Mouse (Mus musculus) kidney, adult 2 months (tissue): Measurements from ENCODE around the gene Pgm5. TPM values are rescaled to one million over a fixed set of nuclear protein-coding genes. Genes with fewer than 3 reads are reported as not detected.

Experiments
- DNase-seq: peaks from one replicate; pipeline ENCODE4 v3.0.0; 2021
- H3K27ac ChIP-seq: fragments of 200-500 bp; 2 replicates; pipeline ENCODE4 v1.5.1; 2012; ENCODE audit warnings: low read depth, low read length, control low read depth, inconsistent platforms; ENCODE audit not compliant: insufficient read depth
- H3K27me3 ChIP-seq: fragments of 200-500 bp; replicated peaks from 2 replicates; pipeline ENCODE4 v1.6.1; 2012; ENCODE audit warnings: mild to moderate bottlenecking, moderate library complexity, low read length, inconsistent platforms; ENCODE audit not compliant: control insufficient read depth, insufficient read depth
- H3K36me3 ChIP-seq: fragments of 200-500 bp; 2 replicates; pipeline ENCODE4 v1.6.1; 2012; ENCODE audit warnings: mild to moderate bottlenecking, moderate library complexity, low read length, inconsistent platforms; ENCODE audit not compliant: control insufficient read depth, insufficient read depth
- H3K4me1 ChIP-seq: fragments of 200-500 bp; 2 replicates; pipeline ENCODE4 v1.6.1; 2011; ENCODE audit warnings: low read length; ENCODE audit not compliant: control insufficient read depth, insufficient read depth
- H3K4me3 ChIP-seq: fragments of 200-500 bp; 2 replicates; pipeline ENCODE4 v1.5.1; 2011; ENCODE audit warnings: mild to moderate bottlenecking, low read depth, low read length, control low read depth; ENCODE audit not compliant: insufficient read depth
- CTCF ChIP-seq: fragments of 200-500 bp; conservative IDR thresholded peaks from 2 replicates; pipeline ENCODE4 v1.5.1; 2011; ENCODE audit warnings: low read depth, mild to moderate bottlenecking, control low read depth, low read length, moderate library complexity, mixed read lengths; ENCODE audit not compliant: insufficient read depth, insufficient read length
- POLR2A ChIP-seq: fragments of 200-500 bp; IDR thresholded peaks from one replicate; pipeline ENCODE4 v1.6.1; 2011; ENCODE audit warnings: low read depth, low read length, control low read depth
- WGBS: fragments of 180-500 bp; shearing (Covaris S2); methylation state at CpG from one replicate; pipeline ENCODE4 v1.1.7; 2018; 5-methylcytosine and 5-hydroxymethylcytosine counted together
- polyA plus RNA-seq: library from polyadenylated mRNA; depleted of rRNA; stranded (reverse); fragments of >200 nt; gene quantifications from 2 replicates; pipeline ENCODE4 v1.2.3, GENCODE M21; 2012; rRNA removed

The Pgm5 gene
- polyA plus RNA-seq, 1 experiment = 10.7 TPM

GRCm38 (mm10) chr19:24644971-24645370 lies 216.7 kb downstream of the Pgm5 start:
- WGBS = 61% methylated on average over 10 of the region's 10 CpGs
- no peak for TF ChIP-seq POLR2A
- no peak for TF ChIP-seq CTCF
- DNase-seq = no peak
- Histone ChIP-seq H3K27ac (no peak overlapping the region), H3K4me1 (no peaks in the 10 kb centered on the region), H3K36me3 (no peaks in the 10 kb centered on the region), H3K27me3 (no peaks in the 10 kb centered on the region), H3K4me3 (no peak overlapping the region)

DNA sequence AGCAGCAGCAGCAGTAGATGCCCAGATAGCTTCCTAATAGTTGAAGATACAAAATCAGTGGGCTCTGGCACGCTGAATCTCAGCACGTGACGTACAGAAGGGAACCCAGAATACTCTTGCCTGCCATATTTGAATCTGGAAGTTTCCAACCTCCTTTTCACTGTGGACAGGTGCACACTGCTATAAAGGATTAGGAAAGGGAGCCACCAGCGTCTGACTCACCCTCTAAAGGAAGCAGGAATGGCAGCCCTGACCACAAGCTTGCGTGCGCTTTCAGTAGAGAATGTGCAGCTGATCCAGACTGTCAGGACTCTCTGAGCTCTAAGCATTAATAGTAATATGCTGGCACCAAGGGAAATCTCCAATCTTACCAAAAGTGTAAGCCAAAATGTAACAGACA lies 220.7 kb downstream of the Pgm5 start:
- WGBS = 89% methylated on average over 6 of the region's 6 CpGs
- no peak overlapping the region for H3K27ac ChIP-seq
- no peaks in the 10 kb centered on the region for H3K36me3 ChIP-seq
- no peak overlapping the region for H3K4me3 ChIP-seq
- no peak for DNase-seq
- TF ChIP-seq CTCF (no peak), POLR2A (no peak)
- H3K4me1 ChIP-seq = no peaks in the 10 kb centered on the region
- no peaks in the 10 kb centered on the region for H3K27me3 ChIP-seq

DNA sequence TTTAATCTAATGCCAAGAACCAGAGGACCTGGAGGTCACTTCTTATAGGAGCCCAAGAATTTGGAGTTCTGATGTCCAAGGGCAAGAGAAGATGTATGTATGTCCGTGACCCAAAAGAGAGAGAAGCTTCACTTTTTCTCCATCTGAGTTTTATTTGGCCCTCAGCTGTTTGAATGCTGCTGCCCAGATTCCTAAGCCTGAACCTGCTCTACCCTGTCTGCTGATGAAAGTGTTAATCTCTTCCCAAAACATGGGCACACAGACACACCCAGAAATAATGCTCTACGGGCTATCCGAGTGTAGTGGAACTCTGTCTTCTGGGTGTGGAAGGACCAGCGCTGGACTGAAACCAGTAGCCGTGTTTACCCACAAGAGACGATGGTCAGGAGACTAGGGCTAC lies 223.7 kb downstream of the Pgm5 start:
- WGBS = 93% methylated on average over 6 of the region's 6 CpGs
- DNase-seq = no peak
- Histone ChIP-seq H3K4me3 (no peak overlapping the region), H3K36me3 (no peaks in the 10 kb centered on the region), H3K27ac (no peak overlapping the region), H3K27me3 (no peaks in the 10 kb centered on the region), H3K4me1 (no peaks in the 10 kb centered on the region)
- TF ChIP-seq CTCF (no peak), POLR2A (no peak)

DNA sequence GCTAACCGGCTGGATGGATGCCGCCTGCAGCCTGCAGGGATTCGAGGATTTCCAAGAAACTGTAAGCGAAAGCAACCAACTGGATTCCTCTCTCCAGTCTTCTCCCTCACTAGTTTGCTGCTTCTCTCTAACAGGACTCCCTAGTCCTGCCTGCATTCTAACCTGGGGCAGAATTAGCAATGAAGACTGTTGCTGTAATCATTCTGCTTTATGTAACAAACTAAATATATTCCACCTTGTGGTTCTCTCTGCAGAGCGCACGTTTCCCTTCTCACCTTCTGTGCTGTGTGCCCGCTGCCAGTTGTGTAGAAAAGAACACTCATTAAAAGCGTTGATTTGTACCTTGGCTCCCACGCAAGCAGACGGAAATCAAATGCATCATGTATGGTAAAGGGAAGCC lies 225.0 kb downstream of the Pgm5 start:
- Histone ChIP-seq H3K27ac (no peak overlapping the region), H3K27me3 (no peaks in the 10 kb centered on the region), H3K4me1 (no peaks in the 10 kb centered on the region), H3K36me3 (no peaks in the 10 kb centered on the region), H3K4me3 (no peak overlapping the region)
- TF ChIP-seq POLR2A = no peak
- no peak for TF ChIP-seq CTCF
- DNase-seq = no peak
- WGBS = 78% methylated on average over 10 of the region's 10 CpGs

- WGBS = 5% methylated on average over 7 of the region's 7 CpGs
- H3K36me3 ChIP-seq = no peaks in the 10 kb centered on the region
- DNase-seq = peak; percentile 77
- H3K4me3 ChIP-seq = no peak overlapping the region
- TF ChIP-seq POLR2A (no peak), CTCF (peak; percentile 92)
- no peaks in the 10 kb centered on the region for H3K4me1 ChIP-seq
- H3K27me3 ChIP-seq = no peaks in the 10 kb centered on the region
- no peak overlapping the region for H3K27ac ChIP-seq
Measured at GRCm38 (mm10) chr19:24634602-24635001, 227.1 kb downstream of the Pgm5 start.

Other genes with a start within 250 kb of the Pgm5 start
- gene Tmem252, start 187.8 kb downstream of the Pgm5 start, polyA plus RNA-seq = 16.0 and 17.4 TPM in 2 replicates
- 52.1 and 89.3 TPM in 2 replicates for gene Gm10053, start 13.8 kb upstream of the Pgm5 start, polyA plus RNA-seq
- not detected in 2 replicates for gene Foxd4, start 39.3 kb upstream of the Pgm5 start, polyA plus RNA-seq
- gene Cbwd1, start 99.8 kb upstream of the Pgm5 start, polyA plus RNA-seq = 2.2 and 3.5 TPM in 2 replicates
- 17.8 and 18.4 TPM in 2 replicates for gene Dock8, start 137.7 kb upstream of the Pgm5 start, polyA plus RNA-seq